Mouse (Mus musculus) liver, embryonic 12.5 days (tissue): ENCODE results near the gene Slc1a7. TPM values are rescaled to one million over a fixed set of nuclear protein-coding genes. Genes with fewer than 3 reads are reported as not detected.

Experiments used
- ATAC-seq: fragments of 200-750 bp; cut with Nextera tagmentation; 2 replicates; pipeline ENCODE4 v1.8.0; 2017; ENCODE audit warnings: moderate number of reproducible peaks, mild to moderate bottlenecking, moderate library complexity
- H3K27ac ChIP-seq: fragments of 300-500 bp; sonication (generic); 2 replicates; pipeline ENCODE4 v1.5.1; 2016; ENCODE audit warnings: mild to moderate bottlenecking
- H3K27me3 ChIP-seq: fragments of 300-500 bp; sonication (generic); replicated peaks from 2 replicates; pipeline ENCODE4 v1.6.1; 2016; ENCODE audit warnings: mild to moderate bottlenecking, moderate library complexity
- H3K36me3 ChIP-seq: fragments of 300-500 bp; sonication (generic); 2 replicates; pipeline ENCODE4 v1.6.1; 2016; ENCODE audit warnings: mild to moderate bottlenecking, moderate library complexity
- H3K4me1 ChIP-seq: fragments of 300-500 bp; sonication (generic); 2 replicates; pipeline ENCODE4 v1.6.1; 2016
- H3K4me2 ChIP-seq: fragments of 300-500 bp; sonication (generic); 2 replicates; pipeline ENCODE4 v1.6.1; 2016; ENCODE audit warnings: mild to moderate bottlenecking, moderate library complexity
- H3K4me3 ChIP-seq: fragments of 300-500 bp; sonication (generic); 2 replicates; pipeline ENCODE4 v1.5.1; 2016; ENCODE audit warnings: mild to moderate bottlenecking, moderate library complexity
- H3K9ac ChIP-seq: fragments of 300-500 bp; sonication (generic); 2 replicates; pipeline ENCODE4 v1.6.1; 2016; ENCODE audit warnings: mild to moderate bottlenecking, moderate library complexity
- H3K9me3 ChIP-seq: fragments of 300-500 bp; sonication (generic); replicated peaks from 2 replicates; pipeline ENCODE4 v1.6.1; 2016; ENCODE audit warnings: mild to moderate bottlenecking, moderate library complexity
- WGBS: fragments of 180-500 bp; shearing (Covaris S2); methylation state at CpG from one replicate; pipeline ENCODE4 v1.1.7; 2016; ENCODE audit not compliant: insufficient replicate concordance; 5-methylcytosine and 5-hydroxymethylcytosine counted together
- polyA plus RNA-seq: library from polyadenylated mRNA; unstranded; fragments of >200 nt; fragmentation: Nextera tagmentation; extraction: Ambion mirVana; gene quantifications from 2 replicates; pipeline ENCODE4 v1.2.1, GENCODE M21; 2016

Gene Slc1a7
- polyA plus RNA-seq, 1 experiment from 2014 or later, result not detected

- H3K4me1 ChIP-seq, result no peaks in the 10 kb centered on the region
- ATAC-seq, result no peak
These were observed 6.4 kb downstream of the Slc1a7 start for GRCm38 (mm10) chr4:107974527-107974926.

GRCm38 (mm10) chr4:107975004-107975403 lies 6.9 kb downstream of the Slc1a7 start:
- Histone ChIP-seq H3K4me1 (no peaks in the 10 kb centered on the region), H3K4me2 (no peak overlapping the region), H3K9me3 (no peaks in the 10 kb centered on the region), H3K4me3 (no peak overlapping the region), H3K27me3 (peaks cover 14% of the 10 kb centered on the region; the same call in 1 of the 2 replicates), H3K36me3 (no peaks in the 10 kb centered on the region), H3K27ac (no peak overlapping the region), H3K9ac (no peak overlapping the region)
- no peak for ATAC-seq
- 71% methylated on average over 7 of the region's 7 CpGs for WGBS

More at GRCm38 (mm10) chr4:107974527-107974926, 6.4 kb downstream of the Slc1a7 start:
- no peak overlapping the region for H3K4me2 ChIP-seq
- WGBS, result 68% methylated on average over 11 of the region's 11 CpGs
- H3K36me3 ChIP-seq, result no peaks in the 10 kb centered on the region
- no peak overlapping the region for H3K4me3 ChIP-seq
- H3K9ac ChIP-seq, result no peak overlapping the region
- no peak overlapping the region for H3K27ac ChIP-seq
- H3K9me3 ChIP-seq, result no peaks in the 10 kb centered on the region
- peaks cover 14% of the 10 kb centered on the region; the same call in 1 of the 2 replicates for H3K27me3 ChIP-seq

GRCm38 (mm10) chr4:107977593-107977992 lies 9.5 kb downstream of the Slc1a7 start:
- Histone ChIP-seq H3K9me3 (no peaks in the 10 kb centered on the region), H3K4me2 (no peak overlapping the region), H3K9ac (no peak overlapping the region), H3K4me1 (no peaks in the 10 kb centered on the region), H3K27me3 (peaks cover 14% of the 10 kb centered on the region; the same call in 1 of the 2 replicates), H3K36me3 (no peaks in the 10 kb centered on the region), H3K27ac (no peak overlapping the region), H3K4me3 (no peak overlapping the region)
- no peak for ATAC-seq
- 51% methylated on average over 4 of the region's 4 CpGs for WGBS

GRCm38 (mm10) chr4:107979530-107979929 lies 11.4 kb downstream of the Slc1a7 start:
- Histone ChIP-seq H3K9ac (no peak overlapping the region), H3K4me2 (no peak overlapping the region), H3K27ac (no peak overlapping the region), H3K27me3 (peaks cover 14% of the 10 kb centered on the region; the same call in 1 of the 2 replicates), H3K4me1 (no peaks in the 10 kb centered on the region), H3K36me3 (no peaks in the 10 kb centered on the region), H3K4me3 (no peak overlapping the region), H3K9me3 (no peaks in the 10 kb centered on the region)
- ATAC-seq, result no peak
- WGBS, result 52% methylated on average over 2 of the region's 2 CpGs

GRCm38 (mm10) chr4:107980002-107980600 lies 12.0 kb downstream of the Slc1a7 start:
- Histone ChIP-seq H3K36me3 (no peaks in the 10 kb centered on the region), H3K4me2 (no peak overlapping the region), H3K27ac (no peak overlapping the region), H3K4me3 (no peak overlapping the region), H3K4me1 (no peaks in the 10 kb centered on the region), H3K9ac (no peak overlapping the region), H3K9me3 (no peaks in the 10 kb centered on the region), H3K27me3 (peaks cover 14% of the 10 kb centered on the region; the same call in 1 of the 2 replicates)
- ATAC-seq, result no peak
- 67% methylated on average over 6 of the region's 6 CpGs for WGBS

- WGBS, result 64% methylated on average over 1 of the region's 1 CpGs
- peaks cover 15% of the 10 kb centered on the region; the same call in 1 of the 2 replicates for H3K27me3 ChIP-seq
- H3K4me1 ChIP-seq, result no peaks in the 10 kb centered on the region
- no peak overlapping the region for H3K27ac ChIP-seq
- no peaks in the 10 kb centered on the region for H3K9me3 ChIP-seq
- H3K4me2 ChIP-seq, result no peak overlapping the region
- H3K9ac ChIP-seq, result no peak overlapping the region
- H3K36me3 ChIP-seq, result no peaks in the 10 kb centered on the region
- ATAC-seq, result no peak
- H3K4me3 ChIP-seq, result no peak overlapping the region
These were observed 15.6 kb downstream of the Slc1a7 start for GRCm38 (mm10) chr4:107983717-107984116.

- no peak for ATAC-seq
These were observed 16.3 kb downstream of the Slc1a7 start for GRCm38 (mm10) chr4:107984282-107984981.

GRCm38 (mm10) chr4:107985812-107986211 lies 17.7 kb downstream of the Slc1a7 start:
- 59% methylated on average over 5 of the region's 5 CpGs for WGBS
- Histone ChIP-seq H3K9ac (no peak overlapping the region), H3K4me3 (no peak overlapping the region), H3K27ac (no peak overlapping the region), H3K36me3 (no peaks in the 10 kb centered on the region), H3K4me1 (no peaks in the 10 kb centered on the region; the same call in 1 of the 2 replicates), H3K9me3 (no peaks in the 10 kb centered on the region), H3K27me3 (peaks cover 30% of the 10 kb centered on the region), H3K4me2 (no peak overlapping the region)
- no peak for ATAC-seq

More at GRCm38 (mm10) chr4:107984282-107984981, 16.3 kb downstream of the Slc1a7 start:
- no peaks in the 10 kb centered on the region; the same call in 1 of the 2 replicates for H3K4me1 ChIP-seq
- H3K27me3 ChIP-seq, result peaks cover 20% of the 10 kb centered on the region; the same call in 1 of the 2 replicates
- H3K4me2 ChIP-seq, result no peak overlapping the region
- H3K27ac ChIP-seq, result no peak overlapping the region
- no peak overlapping the region for H3K9ac ChIP-seq
- 68% methylated on average over 7 of the region's 7 CpGs for WGBS
- no peak overlapping the region for H3K4me3 ChIP-seq
- H3K36me3 ChIP-seq, result no peaks in the 10 kb centered on the region
- H3K9me3 ChIP-seq, result no peaks in the 10 kb centered on the region

- Histone ChIP-seq H3K4me1 (no peaks in the 10 kb centered on the region; the same call in 1 of the 2 replicates), H3K4me3 (no peak overlapping the region), H3K27ac (no peak overlapping the region), H3K36me3 (no peaks in the 10 kb centered on the region), H3K27me3 (peaks cover 38% of the 10 kb centered on the region), H3K9ac (no peak overlapping the region), H3K4me2 (no peak overlapping the region), H3K9me3 (no peaks in the 10 kb centered on the region)
- no peak for ATAC-seq
- 66% methylated on average over 11 of the region's 11 CpGs for WGBS
These were observed 18.4 kb downstream of the Slc1a7 start for GRCm38 (mm10) chr4:107986386-107987168.

- no peak overlapping the region for H3K4me2 ChIP-seq
These were observed 20.8 kb downstream of the Slc1a7 start for GRCm38 (mm10) chr4:107988931-107989330.

GRCm38 (mm10) chr4:107990818-107991217 lies 22.7 kb downstream of the Slc1a7 start:
- 40% methylated on average over 5 of the region's 5 CpGs for WGBS

More at GRCm38 (mm10) chr4:107988931-107989330, 20.8 kb downstream of the Slc1a7 start:
- H3K27me3 ChIP-seq, result peaks cover 62% of the 10 kb centered on the region
- whole genome bisulfite sequencing, result 15% methylated on average over 8 of the region's 8 CpGs
- H3K27ac ChIP-seq, result no peak overlapping the region
- no peaks in the 10 kb centered on the region for H3K36me3 ChIP-seq
- H3K4me3 ChIP-seq, result no peak overlapping the region
- H3K9ac ChIP-seq, result no peak overlapping the region
- H3K9me3 ChIP-seq, result no peaks in the 10 kb centered on the region
- no peak for ATAC-seq
- no peaks in the 10 kb centered on the region; the same call in 1 of the 2 replicates for H3K4me1 ChIP-seq

More at GRCm38 (mm10) chr4:107990818-107991217, 22.7 kb downstream of the Slc1a7 start:
- H3K36me3 ChIP-seq, result no peaks in the 10 kb centered on the region
- no peaks in the 10 kb centered on the region for H3K9me3 ChIP-seq
- H3K4me2 ChIP-seq, result no peak overlapping the region
- no peak overlapping the region for H3K9ac ChIP-seq
- no peaks in the 10 kb centered on the region; the same call in 1 of the 2 replicates for H3K4me1 ChIP-seq
- no peak overlapping the region for H3K27ac ChIP-seq
- ATAC-seq, result no peak
- peaks cover 64% of the 10 kb centered on the region for H3K27me3 ChIP-seq
- no peak overlapping the region for H3K4me3 ChIP-seq
